In genomic region chr15:84072226-84072625, GRCm38 (mm10) we compare ENCODE assay signal across 9 mouse cellular contexts. TPM values are rescaled to one million over a fixed set of nuclear protein-coding genes. Genes with fewer than 3 reads are reported as not detected.
DNase-seq lines count a peak whose midpoint lies in the region; ATAC-seq and TF ChIP-seq lines count a peak whose summit lies in the region.
"Had no signal": no experiment of that assay in that cellular context is flagged by ENCODE, and none has a peak within 500 bp of the region (broad histone marks: within the 10 kb centered on the region; RNA-seq: fewer than 3 reads in every experiment).

No protein-coding gene starts in this region.

- in situ Hi-C loops in CH12.LX (cut with MboI; ENCODE audit: low pct_ligation_motif_present, low pct_unique_long_range_greater_than_20kb, low sequenced_read_pairs) = no loop called here

- WGBS in heart, adult 2 months = 29% methylated on average over 7 of the region's 7 CpGs
- WGBS in heart, embryonic 11.5 days (ENCODE audit: insufficient replicate concordance) = 32% methylated on average over 7 of the region's 7 CpGs
- WGBS in forebrain, postnatal 0 days = 10% methylated on average over 7 of the region's 7 CpGs

- H3K36me3 ChIP-seq in heart, adult 2 months (ENCODE audit: control insufficient read depth, insufficient read depth, low read length) = no peaks in the 10 kb centered on the region
- H3K36me3 ChIP-seq in heart, embryonic 11.5 days (ENCODE audit: control insufficient read depth, insufficient read depth, low read length) = no peaks in the 10 kb centered on the region
- no peaks in the 10 kb centered on the region for H3K36me3 ChIP-seq in CH12.LX (replicated peaks in 1 of 2; ENCODE audit: control insufficient read depth in 1 of 2, insufficient read depth in 1 of 2, low read length in 1 of 2)
- peaks cover 6% of the 10 kb centered on the region; the same call in 1 of the 2 replicates for H3K36me3 ChIP-seq in forebrain, postnatal 0 days (ENCODE audit: insufficient read depth)
- H3K36me3 ChIP-seq: lung, embryonic 15.5 days had no signal

- H3K27ac ChIP-seq in heart, adult 2 months = no peak overlapping the region
- no peak overlapping the region for H3K27ac ChIP-seq in heart, embryonic 11.5 days (ENCODE audit: low read depth, low read length)
- no peak overlapping the region for H3K27ac ChIP-seq in CH12.LX (ENCODE audit: insufficient read depth, low read depth)
- no peak overlapping the region for H3K27ac ChIP-seq in forebrain, postnatal 0 days (ENCODE audit: low read depth, low read length)
- H3K27ac ChIP-seq: lung, embryonic 15.5 days had no signal

- peak; percentile 68 for TF ChIP-seq RAD21 in CH12.LX (IDR thresholded peaks at IDR 0.05; ENCODE audit: low read depth, low read length)

- TF ChIP-seq POLR2A in heart, adult 2 months (IDR thresholded peaks at IDR 0.05; ENCODE audit: insufficient read depth, low read depth, low read length) = no peak
- TF ChIP-seq POLR2A in CH12.LX (IDR thresholded peaks at IDR 0.05; ENCODE audit: low read depth, low read length) = no peak

- H3K4me1 ChIP-seq in heart, adult 2 months (ENCODE audit: control insufficient read depth, insufficient read depth, low read length) = no peaks in the 10 kb centered on the region
- no peaks in the 10 kb centered on the region for H3K4me1 ChIP-seq in heart, embryonic 11.5 days (ENCODE audit: control insufficient read depth, insufficient read depth, low read length)
- H3K4me1 ChIP-seq in CH12.LX (ENCODE audit: control insufficient read depth in 1 of 2, insufficient read depth in 2 of 2) = 0 out of 4 replicates have a peak, but pooled peaks cover 0 to 3% of the 10 kb centered on the region in 2 experiments
- peaks cover 16% of the 10 kb centered on the region; the same call in 1 of the 2 replicates for H3K4me1 ChIP-seq in forebrain, postnatal 0 days (ENCODE audit: insufficient read depth)

- intact Hi-C loops in heart, adult 2 months (cut with DNase I) = no loop called here

- dilution Hi-C loops in CH12.LX (cut with MboI; ENCODE audit: extremely low pct_ligation_motif_present, extremely low pct_unique_long_range_greater_than_20kb, low sequenced_read_pairs) = no loop called here

- no peak for TF ChIP-seq EP300 in heart, adult 2 months (IDR thresholded peaks at IDR 0.05; ENCODE audit: insufficient read depth, low read depth, low read length)
- no peak for TF ChIP-seq EP300 in CH12.LX (IDR thresholded peaks at IDR 0.05; ENCODE audit: low read length)

- no peak overlapping the region for H3K4me3 ChIP-seq in heart, adult 2 months
- no peak overlapping the region for H3K4me3 ChIP-seq in heart, embryonic 11.5 days (ENCODE audit: low read depth, low read length)
- no peak overlapping the region for H3K4me3 ChIP-seq in CH12.LX (replicated peaks in 1 of 3; ENCODE audit: low read depth in 2 of 3, low read length in 2 of 3, poor library complexity in 1 of 3)
- no peak overlapping the region for H3K4me3 ChIP-seq in forebrain, postnatal 0 days (ENCODE audit: low read depth, low read length)
- H3K4me3 ChIP-seq: lung, embryonic 15.5 days had no signal

- ATAC-seq in heart, embryonic 11.5 days (replicated peaks; ENCODE audit: insufficient number of reproducible peaks, low FRiP score, low TSS enrichment) = no peak
- peak; percentile 31; the same call in 1 of the 2 replicates for ATAC-seq in cerebellum, adult (ENCODE audit: insufficient number of reproducible peaks, low FRiP score, low TSS enrichment)
- peak; percentile 21 for ATAC-seq in forebrain, postnatal 0 days

- no peaks in the 10 kb centered on the region for H3K9me3 ChIP-seq in heart, embryonic 11.5 days (replicated peaks; ENCODE audit: control insufficient read depth, low read length)
- H3K9me3 ChIP-seq in CH12.LX (replicated peaks; ENCODE audit: low read length) = no peaks in the 10 kb centered on the region
- no peaks in the 10 kb centered on the region for H3K9me3 ChIP-seq in forebrain, postnatal 0 days (ENCODE audit: low read length)
- H3K9me3 ChIP-seq: lung, embryonic 15.5 days had no signal

- peak in 1 of 2 experiments; percentile 48 for DNase-seq in heart, adult 2 months
- DNase-seq in CH12.LX (ENCODE audit: extremely low read depth) = peak; percentile 54
- peak; percentile 92 for DNase-seq in forebrain, postnatal 0 days
- peak; percentile 18 to 76 for DNase-seq in kidney, postnatal 36 days
- DNase-seq in lung, postnatal 10 days = peak; percentile 77
- peak; percentile 73 for DNase-seq in telencephalon, adult 2 months (ENCODE audit: low read depth, low spot score)

- H3K27me3 ChIP-seq in heart, adult 2 months (ENCODE audit: control insufficient read depth, insufficient read depth, low read length) = peaks cover 4% of the 10 kb centered on the region; the same call in 1 of the 2 replicates
- peaks cover 62% of the 10 kb centered on the region for H3K27me3 ChIP-seq in heart, embryonic 11.5 days (ENCODE audit: control insufficient read depth, insufficient read depth, low read length)
- peaks cover 85% of the 10 kb centered on the region for H3K27me3 ChIP-seq in CH12.LX (replicated peaks)
- no peaks in the 10 kb centered on the region for H3K27me3 ChIP-seq in forebrain, postnatal 0 days (ENCODE audit: insufficient read depth, low read length)

- no peak overlapping the region for H3K4me2 ChIP-seq in heart, embryonic 11.5 days
- no peak overlapping the region for H3K4me2 ChIP-seq in CH12.LX (ENCODE audit: insufficient read depth, low read depth, poor library complexity, severe bottlenecking)
- H3K4me2 ChIP-seq in forebrain, postnatal 0 days (ENCODE audit: low read depth) = no peak overlapping the region
- H3K4me2 ChIP-seq: lung, embryonic 15.5 days had no signal

- no peaks in the 10 kb centered on the region for H3K79me2 ChIP-seq in heart, adult 2 months (replicated peaks; ENCODE audit: control insufficient read depth, insufficient read depth, low read length)
- H3K79me2 ChIP-seq in CH12.LX (replicated peaks; ENCODE audit: control insufficient read depth, extremely low read depth, insufficient read depth, poor library complexity, severe bottlenecking) = no peaks in the 10 kb centered on the region

- no peak overlapping the region for H3K9ac ChIP-seq in heart, adult 2 months (ENCODE audit: low read depth, low read length)
- no peak overlapping the region for H3K9ac ChIP-seq in heart, embryonic 11.5 days (ENCODE audit: low read depth, low read length)
- no peak overlapping the region for H3K9ac ChIP-seq in CH12.LX (ENCODE audit: insufficient read depth, low read depth)
- H3K9ac ChIP-seq in forebrain, postnatal 0 days = no peak overlapping the region
- H3K9ac ChIP-seq: lung, embryonic 15.5 days had no signal

- TF ChIP-seq CTCF in heart, adult 2 months (IDR thresholded peaks at IDR 0.05) = peak; percentile 65
- peak; percentile 47 to 77 for TF ChIP-seq CTCF in CH12.LX (conservative IDR thresholded peaks at IDR 0.05 in 1 of 2, IDR thresholded peaks at IDR 0.05 in 1 of 2; ENCODE audit: low read depth in 2 of 2, low read length in 2 of 2)
- TF ChIP-seq CTCF in forebrain, postnatal 0 days (IDR thresholded peaks at IDR 0.05; ENCODE audit: low read depth) = peak; percentile 86

TF ChIP-seq in CH12.LX, 34 proteins besides CTCF, POLR2A, EP300 and RAD21:
- TF ChIP-seq ETS1 (conservative IDR thresholded peaks at IDR 0.05; ENCODE audit: low read depth, low read length) (no peak), MAZ (IDR thresholded peaks at IDR 0.05; ENCODE audit: low read depth, low read length) (no peak), SIN3A (IDR thresholded peaks at IDR 0.05; ENCODE audit: low read length) (no peak), SMC3 (IDR thresholded peaks at IDR 0.05; ENCODE audit: low read depth, low read length) (peak; percentile 50)
TF ChIP-seq in CH12.LX: peak in this region for 1.

RNA-seq across cellular contexts. Expression of gene Efcab6, which starts 7.0 kb away (rescaled TPM):
- total RNA-seq in heart, adult 2 months (2021) = not detected
- 0.06 and 0.18 TPM in 2 replicates for polyA plus RNA-seq in heart, adult 2 months (2012; rRNA removed)
- polyA plus RNA-seq in heart, embryonic 11.5 days (2014; fragmentation: Nextera tagmentation; extraction: Ambion mirVana) = 0.08 TPM in 1 of 2 replicates, not detected in the other
- not detected in 2 replicates for total RNA-seq in CH12.LX (2012; rRNA removed)
- total RNA-seq in CH12.LX (2014; rRNA removed) = not detected in 2 replicates
- polyA plus RNA-seq in CH12.LX (2012; ENCODE audit: insufficient read length, low read depth) = not detected in 2 replicates
- total RNA-seq in forebrain, postnatal 0 days (2014; rRNA removed) = 6.0 and 9.2 TPM in 2 replicates
- polyA plus RNA-seq in forebrain, postnatal 0 days (2015; fragmentation: Nextera tagmentation; extraction: Ambion mirVana) = 3.2 and 4.4 TPM in 2 replicates

RNA-seq across cellular contexts. Expression of gene Sult4a1, which starts 33.3 kb away (rescaled TPM):
- total RNA-seq in heart, adult 2 months (2021) = under 1 TPM in 1 of 2 experiments, not detected in 1; 0.20 TPM
- polyA plus RNA-seq in heart, adult 2 months (2012; rRNA removed) = 0.86 and 0.91 TPM in 2 replicates
- 0.49 and 0.87 TPM in 2 replicates for polyA plus RNA-seq in heart, embryonic 11.5 days (2014; fragmentation: Nextera tagmentation; extraction: Ambion mirVana)
- not detected in 2 replicates for total RNA-seq in CH12.LX (2012; rRNA removed)
- not detected in 2 replicates for total RNA-seq in CH12.LX (2014; rRNA removed)
- polyA plus RNA-seq in CH12.LX (2012; ENCODE audit: insufficient read length, low read depth) = not detected in 2 replicates
- total RNA-seq in forebrain, postnatal 0 days (2014; rRNA removed) = 157 and 179 TPM in 2 replicates
- polyA plus RNA-seq in forebrain, postnatal 0 days (2015; fragmentation: Nextera tagmentation; extraction: Ambion mirVana) = 132 and 140 TPM in 2 replicates

RNA-seq across cellular contexts. Expression of gene Pnpla5, which starts 50.7 kb away (rescaled TPM):
- not detected for total RNA-seq in heart, adult 2 months (2021)
- polyA plus RNA-seq in heart, adult 2 months (2012; rRNA removed) = 0.15 TPM in 1 of 2 replicates, not detected in the other
- polyA plus RNA-seq in heart, embryonic 11.5 days (2014; fragmentation: Nextera tagmentation; extraction: Ambion mirVana) = not detected in 2 replicates
- total RNA-seq in CH12.LX (2012; rRNA removed) (not detected in 2 replicates), CH12.LX (2014; rRNA removed) (not detected in 2 replicates)
- not detected in 2 replicates for polyA plus RNA-seq in CH12.LX (2012; ENCODE audit: insufficient read length, low read depth)
- total RNA-seq in forebrain, postnatal 0 days (2014; rRNA removed) = not detected in 2 replicates
- not detected in 2 replicates for polyA plus RNA-seq in forebrain, postnatal 0 days (2015; fragmentation: Nextera tagmentation; extraction: Ambion mirVana)
- polyA plus RNA-seq: lung, embryonic 15.5 days had no signal

Comparison
In these comparisons a context has a peak if more than half of its experiments do, and no peak if none do; other contexts are left out.
1. RNA of gene Sult4a1, which starts 33.3 kb away (polyA plus RNA-seq): 132 to 140 TPM in forebrain, postnatal 0 days; 0.49 to 0.87 TPM in heart, embryonic 11.5 days, 0.86 to 0.91 TPM in heart, adult 2 months and not detected in CH12.LX; every median in the first group is over 10 times any median in the second.
2. Peak in every context shown above with its lines, with median percentiles within 50 percentile points of each other: CTCF ChIP-seq.